Mouse (Mus musculus): Measurements from ENCODE around the gene Ptpro.

GRCm38 (mm10) chr6:137318242-137318861, 66.2 kb downstream of the Ptpro start:
- TF ChIP-seq CTCF (IDR thresholded peaks at IDR 0.05; ENCODE audit: insufficient read depth, low read length) (no peak), POLR2A (IDR thresholded peaks at IDR 0.05; ENCODE audit: borderline replicate concordance, extremely low read depth, low read depth, low read length) (no peak)
